Mouse (Mus musculus) c-Kit-negative CD71-positive TER-119-positive erythroid progenitor cells, embryonic 14.5 days (primary cell): Measurements from ENCODE around the gene Rora.

Source experiments
- DNase-seq: peaks from one replicate; pipeline ENCODE4 v3.0.0-alpha.2; 2013; ENCODE audit warnings: low read depth, low spot score

The Rora gene

DNA sequence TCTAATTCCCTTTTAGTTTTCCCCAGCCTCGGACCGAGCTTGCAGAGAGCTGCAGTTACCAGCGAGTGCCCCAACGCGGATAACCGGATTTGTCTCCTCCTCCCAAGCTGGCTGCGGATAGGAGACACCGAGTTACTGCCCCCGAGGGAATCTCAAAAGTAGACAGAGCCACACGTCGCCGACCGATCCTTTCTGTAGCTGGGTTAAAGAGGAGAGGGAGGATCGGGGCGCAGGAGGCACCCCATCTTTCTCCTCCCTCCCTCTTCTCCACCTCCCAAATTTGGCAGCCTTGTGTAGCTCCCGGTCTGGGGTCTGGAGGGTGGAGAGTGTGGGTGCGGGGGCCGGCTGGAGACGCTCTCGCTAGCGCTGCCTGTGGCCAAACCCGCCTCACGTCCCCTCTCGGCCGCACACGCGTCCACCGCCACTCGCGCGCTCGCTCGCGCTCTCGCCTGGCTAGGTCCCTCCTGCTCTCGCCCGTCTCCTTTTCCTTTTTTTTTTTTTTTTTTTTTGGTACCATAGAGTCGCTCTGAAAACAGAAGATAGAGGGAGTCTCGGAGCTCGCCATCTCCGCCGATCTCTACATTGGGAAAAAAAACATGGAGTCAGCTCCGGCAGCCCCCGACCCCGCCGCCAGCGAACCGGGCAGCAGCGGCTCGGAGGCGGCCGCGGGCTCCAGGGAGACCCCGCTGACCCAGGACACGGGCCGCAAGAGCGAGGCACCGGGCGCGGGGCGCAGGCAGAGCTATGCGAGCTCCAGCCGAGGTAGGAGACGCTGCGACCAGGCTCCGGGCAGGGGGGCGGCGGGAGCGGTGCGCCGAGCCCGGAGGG lies at the start of gene Rora:
Gene Rora (plus strand): TSS at position 576 of the 828 bp plus-strand sequence.
- DNase-seq, result no peak

DNA sequence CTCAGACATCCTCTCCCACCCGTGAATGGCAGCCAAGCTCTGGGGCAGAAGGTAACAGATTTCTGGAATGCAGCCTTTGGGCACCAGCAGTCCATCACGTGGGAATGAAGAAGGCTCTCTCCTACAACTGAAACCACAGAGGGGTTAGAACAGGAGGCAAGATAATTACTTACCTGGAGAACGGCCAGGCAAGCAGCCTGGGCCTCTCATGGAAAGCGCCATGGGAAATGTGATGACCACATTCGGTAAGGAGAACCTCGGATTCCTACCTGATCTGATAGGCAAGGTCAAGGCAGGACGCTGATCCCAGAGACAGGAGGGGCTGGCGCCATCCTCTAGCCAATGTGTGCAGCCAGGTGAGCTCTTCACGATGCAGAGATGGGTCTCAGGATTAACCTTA lies 39.6 kb upstream of the Rora start:
- DNase-seq, result no peak

- DNase-seq, result no peak
Measured at GRCm38 (mm10) chr9:68617116-68617515, 36.5 kb upstream of the Rora start.

DNA sequence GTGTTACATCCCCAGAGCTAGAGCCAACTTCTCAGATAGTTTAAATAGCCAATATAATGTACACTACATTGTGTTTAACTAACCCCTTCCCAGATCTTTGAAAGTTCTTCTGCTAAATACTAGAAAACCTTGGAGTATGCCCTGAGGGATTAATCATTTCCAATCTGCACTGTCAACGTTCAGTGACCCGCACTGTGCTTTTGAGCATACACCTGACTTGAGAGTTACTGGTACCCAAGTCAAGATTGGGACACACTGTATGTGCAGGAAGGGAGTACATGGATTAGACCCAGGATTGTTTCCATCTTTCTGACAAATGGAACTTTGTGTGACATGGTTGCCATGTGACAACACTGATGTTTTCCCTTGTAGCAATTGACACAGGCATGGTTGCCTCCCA lies 33.5 kb upstream of the Rora start:
- no peak for DNase-seq

GRCm38 (mm10) chr9:68620441-68620840 lies 33.1 kb upstream of the Rora start:
- DNase-seq, result no peak

- no peak for DNase-seq
Measured at GRCm38 (mm10) chr9:68624981-68625380, 28.6 kb upstream of the Rora start.

DNA sequence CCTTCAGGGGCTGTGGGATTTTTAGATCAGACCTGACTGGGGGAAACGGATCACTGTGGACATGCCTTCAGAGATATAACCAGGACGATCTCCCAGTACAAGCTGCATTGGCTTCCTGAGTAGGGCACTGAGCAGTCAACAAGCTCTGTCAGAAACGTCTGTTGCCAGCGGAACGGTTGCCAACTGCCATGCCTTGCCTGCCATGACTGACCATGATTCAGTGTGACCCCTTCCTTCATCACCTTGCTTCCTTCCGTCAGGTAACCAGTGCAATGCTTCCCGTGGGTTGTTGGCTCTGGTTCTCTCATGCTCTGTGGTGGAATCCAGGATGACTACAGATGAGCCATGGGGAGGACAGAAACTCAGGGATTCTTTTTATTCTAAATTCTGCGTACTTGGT lies 16.3 kb upstream of the Rora start:
- DNase-seq, result no peak

GRCm38 (mm10) chr9:68641123-68641522 lies 12.5 kb upstream of the Rora start:
- no peak for DNase-seq

- no peak for DNase-seq
Measured at GRCm38 (mm10) chr9:68648061-68648460, 5.5 kb upstream of the Rora start.

DNA sequence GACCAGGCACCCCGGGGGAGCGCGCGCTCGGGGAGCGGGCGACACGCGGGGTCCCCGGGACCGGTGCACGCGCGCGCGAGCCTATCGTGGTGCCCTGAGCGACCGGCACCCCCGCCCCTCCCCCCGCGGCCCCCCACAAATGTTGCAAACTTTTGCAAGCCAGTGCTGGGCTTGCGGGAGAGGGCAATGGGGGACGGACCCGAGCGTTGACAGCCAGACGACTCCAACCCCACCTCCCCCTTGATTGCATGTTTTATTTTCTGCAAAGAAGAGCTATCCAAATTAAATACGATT lies 400 bp downstream of the Rora start:
- DNase-seq, result no peak

DNA sequence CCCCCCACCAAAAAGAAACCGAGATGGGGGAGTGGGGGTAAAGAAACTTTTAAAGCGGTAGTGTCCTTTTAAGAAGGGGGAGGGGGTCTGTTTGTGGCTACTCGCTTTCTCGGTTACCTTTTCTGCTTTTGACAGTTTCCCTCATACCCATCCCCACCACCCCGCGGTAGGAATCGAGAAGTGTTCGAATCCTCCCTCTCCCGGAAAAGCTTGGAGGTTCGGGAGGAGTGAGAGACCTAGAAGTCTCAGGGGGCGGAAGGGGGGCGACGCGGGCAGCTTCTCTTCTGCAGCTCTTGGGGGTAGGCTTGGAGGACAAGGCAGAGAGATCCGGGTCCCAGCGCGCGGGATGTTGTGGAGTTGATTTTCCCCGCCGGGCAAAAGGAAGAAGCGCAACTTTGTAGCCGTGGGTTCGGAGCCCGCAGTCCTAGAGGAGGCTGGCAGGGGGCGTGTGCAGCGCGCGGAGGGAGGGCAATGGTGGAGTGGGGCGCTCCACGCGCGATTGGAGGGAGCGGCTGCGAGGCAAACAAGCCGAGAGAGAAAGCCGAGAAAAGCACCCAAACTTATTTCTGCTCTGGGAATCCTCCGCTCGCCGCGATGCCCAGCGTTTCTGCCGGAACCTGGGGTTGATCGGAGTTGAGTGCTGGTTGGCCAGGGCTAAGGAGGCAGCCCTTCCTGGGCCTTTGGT lies 889 bp downstream of the Rora start:
- no peak for DNase-seq

DNA sequence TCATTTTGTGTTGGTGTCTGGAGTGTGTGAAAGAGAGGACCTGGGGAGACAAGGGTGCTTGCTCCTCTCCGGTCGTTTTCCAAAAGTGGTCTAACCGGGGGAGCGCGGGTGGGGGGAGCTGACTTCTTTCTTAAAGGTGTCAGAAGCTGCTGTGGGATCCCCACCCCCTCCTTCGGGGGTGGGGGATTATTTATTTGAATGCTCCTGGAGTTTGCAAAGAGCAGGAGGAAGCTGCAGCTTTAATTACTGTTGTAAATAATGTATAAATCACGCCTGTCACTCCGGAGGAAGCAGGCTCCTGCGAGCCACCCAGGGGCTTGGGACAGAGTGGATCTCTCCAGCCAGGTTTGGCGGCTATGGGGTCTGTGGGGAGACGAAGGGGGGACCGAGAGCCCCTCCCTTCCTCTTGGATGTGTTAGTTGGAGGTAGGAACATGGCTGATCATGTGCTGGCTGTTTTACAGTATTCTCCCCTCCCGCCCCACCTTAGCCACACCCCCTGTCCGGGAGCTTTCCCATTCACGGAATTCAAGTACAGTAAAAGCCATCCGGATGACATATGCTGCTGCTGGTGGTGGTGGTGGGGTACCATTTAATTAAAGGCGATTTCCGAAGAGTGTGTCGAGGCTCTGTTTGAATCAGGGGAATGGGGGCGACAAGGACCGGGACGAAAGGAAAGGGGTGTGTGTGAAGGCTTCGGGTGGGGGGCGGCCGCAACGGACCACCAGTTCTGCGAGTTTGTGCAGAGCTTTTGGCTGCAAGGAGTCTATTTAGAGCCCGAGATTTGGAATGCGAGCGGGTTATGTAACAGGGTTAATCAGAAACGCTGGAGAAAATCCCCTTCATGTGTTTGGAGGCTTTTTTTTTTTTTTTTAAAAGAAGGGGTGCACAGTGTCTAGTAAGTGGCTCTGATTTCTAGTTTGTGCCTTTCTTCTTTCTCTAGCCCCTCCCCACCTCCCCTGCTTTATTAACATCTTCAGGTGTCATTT lies 1.7 kb downstream of the Rora start:
- no peak for DNase-seq

- no peak for DNase-seq
Measured at GRCm38 (mm10) chr9:68656076-68656795, 2.6 kb downstream of the Rora start.

- no peak for DNase-seq
Measured at GRCm38 (mm10) chr9:68656796-68657130, 3.2 kb downstream of the Rora start.

- DNase-seq, result no peak
Measured at GRCm38 (mm10) chr9:68670731-68671130, 17.1 kb downstream of the Rora start.

DNA sequence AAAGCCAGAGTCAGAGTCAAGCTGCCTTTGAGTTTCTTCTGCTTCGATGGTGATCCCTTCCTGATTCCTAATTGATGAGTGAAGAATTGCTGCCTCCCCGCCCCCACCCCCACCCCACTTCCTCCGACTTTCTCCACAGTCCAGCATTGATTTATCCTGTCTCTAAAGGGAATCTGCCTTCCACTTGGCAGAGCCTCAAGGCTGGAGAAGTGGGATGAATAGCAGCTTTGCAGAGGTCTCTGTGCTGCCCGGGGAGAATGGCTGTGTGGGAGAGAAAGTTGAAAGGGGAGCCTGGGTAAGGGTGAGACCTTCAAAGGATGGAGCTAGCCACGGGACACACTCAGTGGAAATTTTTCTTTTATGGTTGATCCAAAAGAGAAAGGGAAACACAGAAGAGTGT lies 18.9 kb downstream of the Rora start:
- DNase-seq, result no peak

GRCm38 (mm10) chr9:68673221-68673620 lies 19.6 kb downstream of the Rora start:
- no peak for DNase-seq

DNA sequence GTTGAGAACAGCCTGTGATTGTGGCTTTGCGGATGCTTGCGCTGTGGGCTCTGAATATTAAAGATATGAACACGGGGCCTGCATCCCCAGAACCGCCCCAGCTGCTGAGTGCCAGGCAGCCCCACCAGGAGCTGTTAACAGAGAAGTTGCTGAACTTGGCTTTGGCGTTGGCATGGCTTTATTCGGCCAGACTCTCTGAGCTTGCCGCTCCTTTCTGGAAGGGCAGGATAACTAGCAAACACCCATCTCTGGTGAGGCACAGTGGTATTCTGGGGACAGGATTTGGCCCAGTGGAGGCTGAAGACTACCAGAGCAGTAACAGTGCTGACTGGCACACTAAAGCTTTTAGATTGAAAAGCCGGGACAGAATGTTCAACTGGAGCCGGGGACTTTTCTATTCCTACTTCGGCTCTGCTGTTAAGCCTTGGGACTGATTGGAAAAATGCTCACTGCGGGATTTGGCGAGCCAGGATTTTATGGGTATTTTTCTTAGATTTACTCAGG lies 26.3 kb downstream of the Rora start:
- DNase-seq, result no peak

DNA sequence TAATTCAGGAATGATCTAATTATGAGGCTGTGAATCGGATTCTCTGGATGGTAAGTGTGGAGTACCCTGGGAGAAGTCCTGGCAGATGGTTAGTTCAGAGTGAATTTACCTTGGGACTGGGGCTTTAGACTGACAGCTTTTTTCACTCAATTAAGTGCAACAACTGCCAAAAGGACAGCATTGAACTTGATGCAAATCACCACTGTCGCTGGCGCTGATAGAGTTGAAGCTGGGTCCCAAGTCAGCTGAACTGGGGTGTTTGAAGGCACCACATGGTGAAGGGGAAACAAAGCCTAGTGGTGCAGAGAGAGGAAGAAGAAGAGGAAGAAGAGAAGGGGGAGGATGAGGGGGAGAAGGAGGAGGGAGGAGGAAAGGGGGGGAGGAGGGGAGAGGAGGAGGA lies 30.4 kb downstream of the Rora start:
- no peak for DNase-seq

- DNase-seq, result no peak
Measured at GRCm38 (mm10) chr9:68685562-68685961, 32.0 kb downstream of the Rora start.

DNA sequence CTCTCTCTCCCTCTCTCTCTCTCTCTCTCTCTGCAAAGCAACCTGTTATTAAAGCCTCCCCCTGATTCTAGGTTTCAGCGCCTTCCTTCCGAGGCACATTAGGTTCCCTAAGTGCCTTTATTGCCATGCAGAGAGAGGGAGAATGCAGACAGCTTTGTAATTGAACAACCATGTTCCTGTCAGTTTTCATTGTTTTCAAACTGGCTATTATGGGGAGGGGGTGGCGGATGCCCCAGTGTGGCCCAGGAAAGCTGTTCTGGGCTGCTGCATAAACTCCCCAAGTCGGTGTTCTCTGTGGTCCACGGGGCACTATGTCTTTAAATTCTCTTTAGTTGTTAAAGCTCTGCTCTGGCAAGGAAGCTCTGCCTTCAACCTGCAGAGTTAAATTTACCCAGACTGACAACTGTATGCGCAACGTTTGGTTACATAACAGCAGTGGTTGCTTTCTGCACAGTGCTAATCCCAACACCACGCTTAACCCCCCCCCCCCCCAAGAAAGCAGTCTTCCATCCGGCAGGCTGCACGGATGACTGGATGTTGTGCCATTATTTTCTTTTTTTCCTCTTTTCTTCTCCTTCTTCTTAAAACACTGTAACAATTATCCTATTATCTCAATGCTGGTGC lies 33.8 kb downstream of the Rora start:
- no peak for DNase-seq
